Mouse (Mus musculus) intestine, postnatal 0 days (tissue): ENCODE measurements around the gene D930048N14Rik. TPM values are rescaled to one million over a fixed set of nuclear protein-coding genes. Genes with fewer than 3 reads are reported as not detected.

Experiments used
- ATAC-seq: fragments of 200-750 bp; cut with Nextera tagmentation; 2 replicates; pipeline ENCODE4 v1.8.0; 2017; ENCODE audit warnings: mild to moderate bottlenecking, moderate TSS enrichment, moderate library complexity
- H3K27ac ChIP-seq: fragments of 300-500 bp; sonication (generic); 2 replicates; pipeline ENCODE4 v1.5.1; 2014; ENCODE audit warnings: mild to moderate bottlenecking, low read depth, low read length, moderate library complexity
- H3K27me3 ChIP-seq: fragments of 300-500 bp; sonication (generic); replicated peaks from 2 replicates; pipeline ENCODE4 v1.6.1; 2014; ENCODE audit warnings: low read length, mixed read lengths; ENCODE audit not compliant: control insufficient read depth, insufficient read depth
- H3K36me3 ChIP-seq: fragments of 300-500 bp; sonication (generic); 2 replicates; pipeline ENCODE4 v1.6.1; 2014; ENCODE audit warnings: mild to moderate bottlenecking, moderate library complexity; ENCODE audit not compliant: control insufficient read depth, insufficient read depth
- H3K4me1 ChIP-seq: fragments of 300-500 bp; sonication (generic); replicated peaks from 2 replicates; pipeline ENCODE4 v1.6.1; 2014; ENCODE audit warnings: antibody characterized with exemption, low read length, mixed read lengths; ENCODE audit not compliant: control insufficient read depth, insufficient read depth
- H3K4me2 ChIP-seq: fragments of 300-500 bp; sonication (generic); replicated peaks from 2 replicates; pipeline ENCODE4 v1.6.1; 2014; ENCODE audit warnings: low read depth, mild to moderate bottlenecking, moderate library complexity
- H3K4me3 ChIP-seq: fragments of 300-500 bp; sonication (generic); 2 replicates; pipeline ENCODE4 v1.5.1; 2014; ENCODE audit warnings: low read depth, low read length
- H3K9ac ChIP-seq: fragments of 300-500 bp; sonication (generic); 2 replicates; pipeline ENCODE4 v1.6.1; 2014; ENCODE audit warnings: mild to moderate bottlenecking, low read depth, low read length
- H3K9me3 ChIP-seq: fragments of 300-500 bp; sonication (generic); 2 replicates; pipeline ENCODE4 v1.6.1; 2016; ENCODE audit warnings: mixed run types; ENCODE audit not compliant: control insufficient read depth
- CTCF ChIP-seq: sonication (generic); IDR thresholded peaks from 2 replicates; pipeline ENCODE4 v1.5.1; 2016; ENCODE audit warnings: low read depth, mild to moderate bottlenecking, control low read depth, antibody characterized with exemption, moderate library complexity
- WGBS: fragments of 180-500 bp; shearing (Covaris S2); extraction: QIAGEN DNeasy Blood & Tissue Kit; methylation state at CpG from one replicate; pipeline ENCODE4 v1.1.7; 2014; 5-methylcytosine and 5-hydroxymethylcytosine counted together
- polyA plus RNA-seq: library from polyadenylated mRNA; unstranded; fragments of >200 nt; fragmentation: Nextera tagmentation; extraction: Ambion mirVana; gene quantifications from 2 replicates; pipeline ENCODE4 v1.2.1, GENCODE M21; 2015

Gene D930048N14Rik
- polyA plus RNA-seq, 1 experiment from 2014 or later: 1.1 TPM

DNA sequence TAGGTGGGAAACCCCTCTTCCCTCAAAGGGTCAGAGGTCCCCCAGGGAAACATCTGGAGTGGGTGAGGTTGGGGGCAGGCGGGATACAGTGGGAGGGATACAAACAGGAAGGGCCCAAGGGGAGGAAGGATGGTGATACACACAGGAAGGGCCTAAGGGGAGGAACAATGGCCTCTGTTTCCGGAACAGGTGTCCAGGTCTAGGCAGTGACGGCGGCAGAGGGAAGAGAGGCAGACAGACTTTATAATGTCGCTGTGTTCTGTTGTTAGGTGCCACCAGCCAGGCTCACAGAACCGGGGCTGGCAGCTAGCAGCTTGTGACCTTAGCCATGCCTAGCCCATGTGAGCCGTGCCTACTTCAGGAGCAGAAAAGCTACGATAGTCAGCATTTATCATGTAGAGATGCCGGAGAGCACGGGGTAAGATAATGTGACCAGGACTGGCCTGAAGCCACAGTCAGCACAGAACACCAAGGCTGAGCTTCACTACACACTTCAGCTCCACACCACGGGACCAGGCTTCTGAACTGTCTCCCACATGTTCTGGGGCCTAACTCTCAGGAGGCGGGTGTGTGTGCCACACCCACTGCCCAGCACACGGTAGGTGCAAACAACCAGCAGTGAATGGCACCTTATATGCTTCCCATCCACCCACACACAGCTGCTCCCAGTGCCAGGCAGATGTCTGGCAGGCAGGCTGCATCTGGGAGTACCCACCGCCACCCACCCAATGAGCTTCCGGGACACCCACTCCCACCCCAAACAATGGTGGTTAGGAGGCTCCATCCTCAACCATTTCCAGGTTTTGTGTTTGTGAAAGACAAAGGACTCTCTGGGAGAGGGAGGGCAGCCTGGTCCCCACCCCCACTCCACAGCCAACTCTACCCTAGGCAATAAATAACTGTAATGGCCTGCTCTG lies 3.7 kb upstream of the D930048N14Rik start:
- no peak overlapping the region for H3K4me3 ChIP-seq
- peak overlapping the region; percentile 62 for H3K27ac ChIP-seq
- WGBS: 52% methylated on average over 15 of the region's 15 CpGs
- no peaks in the 10 kb centered on the region for H3K27me3 ChIP-seq
- H3K9ac ChIP-seq: no peak overlapping the region
- peak overlapping the region; percentile 21 for H3K4me2 ChIP-seq
- ATAC-seq: peak; percentile 22; the same call in 1 of the 2 replicates
- peaks cover 8% of the 10 kb centered on the region for H3K4me1 ChIP-seq
- no peak for TF ChIP-seq CTCF
- no peaks in the 10 kb centered on the region for H3K9me3 ChIP-seq
- H3K36me3 ChIP-seq: peaks cover 21% of the 10 kb centered on the region

DNA sequence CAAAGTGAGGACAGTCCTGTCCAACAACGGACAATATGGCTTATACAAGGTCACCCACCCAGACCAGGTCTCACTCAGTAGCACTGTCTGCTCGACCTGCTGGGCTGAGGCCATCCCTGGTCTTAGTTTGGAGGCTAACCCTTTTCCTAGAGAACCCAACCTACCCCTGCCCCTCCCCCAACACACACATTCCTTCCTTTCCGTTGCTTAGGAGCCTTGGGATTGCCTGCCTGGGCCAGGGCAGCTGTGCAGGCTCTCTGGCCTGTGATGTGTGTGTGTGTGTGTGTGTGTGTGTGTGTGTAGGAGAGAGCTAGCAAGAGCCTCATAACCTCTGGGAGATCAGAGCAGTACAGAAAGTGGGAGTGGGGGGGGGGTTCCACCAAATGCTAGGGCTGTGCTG lies 2.2 kb upstream of the D930048N14Rik start:
- Histone ChIP-seq H3K9me3 (no peaks in the 10 kb centered on the region), H3K4me1 (peaks cover 8% of the 10 kb centered on the region), H3K36me3 (peaks cover 18% of the 10 kb centered on the region), H3K4me2 (peak overlapping the region; percentile 95), H3K9ac (no peak overlapping the region), H3K27me3 (no peaks in the 10 kb centered on the region), H3K27ac (no peak overlapping the region), H3K4me3 (no peak overlapping the region)
- TF ChIP-seq CTCF: no peak
- 34% methylated on average over 3 of the region's 3 CpGs for WGBS
- ATAC-seq: no peak

DNA sequence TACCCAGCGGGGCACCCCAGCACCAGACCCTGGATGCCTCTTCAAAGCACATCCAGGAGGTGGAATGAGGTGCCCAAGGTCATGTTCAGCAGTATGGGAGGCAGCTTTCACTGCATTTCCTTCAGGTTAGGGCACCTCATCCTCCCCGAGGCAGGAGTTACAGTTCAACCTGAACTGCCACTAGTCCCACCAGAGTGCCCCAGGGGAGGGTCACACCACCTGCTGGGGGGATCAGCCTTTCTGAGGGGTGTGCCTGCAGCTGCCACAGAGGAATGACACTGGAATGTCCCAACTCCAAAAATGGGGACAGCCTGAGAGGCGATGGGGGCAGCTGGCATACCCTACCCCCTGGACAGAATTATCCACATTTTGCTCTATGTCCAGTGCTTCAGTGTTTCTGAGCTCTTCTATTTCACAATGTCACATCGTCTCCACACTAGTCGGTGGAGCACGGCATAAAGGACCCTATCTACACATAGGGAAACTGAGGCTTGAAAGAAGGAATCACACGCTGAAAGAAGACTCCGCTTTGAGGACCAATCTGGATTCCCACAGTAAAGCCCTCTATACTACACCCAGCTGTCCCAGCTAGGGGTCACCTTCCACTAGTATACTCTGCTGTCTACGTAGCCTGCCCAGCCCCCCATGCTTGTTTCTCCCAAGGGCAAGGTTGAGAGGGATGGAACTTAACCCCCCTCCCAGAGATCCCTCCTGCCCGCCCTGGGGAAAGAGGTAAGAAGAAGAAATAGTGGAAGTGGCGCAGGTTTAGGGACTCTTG lies 1.5 kb upstream of the D930048N14Rik start:
- Histone ChIP-seq H3K9ac (peak overlapping the region; percentile 57), H3K4me2 (peak overlapping the region; percentile 95), H3K27ac (no peak overlapping the region), H3K36me3 (peaks cover 11% of the 10 kb centered on the region), H3K4me1 (peaks cover 8% of the 10 kb centered on the region), H3K27me3 (no peaks in the 10 kb centered on the region), H3K4me3 (peak overlapping the region; percentile 65), H3K9me3 (no peaks in the 10 kb centered on the region)
- TF ChIP-seq CTCF: no peak
- ATAC-seq: no peak
- 51% methylated on average over 11 of the region's 11 CpGs for WGBS

DNA sequence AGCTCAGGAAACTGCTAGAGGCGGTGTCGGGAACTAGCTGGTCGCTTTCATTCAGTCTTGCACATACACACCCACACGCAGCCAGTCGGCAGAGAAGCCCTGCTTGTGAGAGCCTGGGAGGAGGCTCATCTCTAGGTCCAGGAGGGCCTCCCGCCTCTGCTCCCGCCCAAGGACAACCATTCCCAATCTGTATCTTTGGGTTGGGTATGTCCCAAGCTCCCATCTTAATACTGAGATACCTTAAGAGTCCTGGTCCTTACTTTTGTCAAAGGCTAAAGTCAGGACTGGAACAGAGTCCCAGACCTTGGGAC lies 910 bp upstream of the D930048N14Rik start:
- no peaks in the 10 kb centered on the region for H3K27me3 ChIP-seq
- no peak for ATAC-seq
- H3K4me1 ChIP-seq: peaks cover 8% of the 10 kb centered on the region
- TF ChIP-seq CTCF: no peak
- H3K9me3 ChIP-seq: no peaks in the 10 kb centered on the region
- 4% methylated on average over 7 of the region's 7 CpGs for WGBS
- peaks cover 10% of the 10 kb centered on the region for H3K36me3 ChIP-seq
- H3K4me2 ChIP-seq: peak overlapping the region; percentile 95
- peak overlapping the region; percentile 65 for H3K4me3 ChIP-seq
- H3K9ac ChIP-seq: peak overlapping the region; percentile 57
- peak overlapping the region; percentile 64; the same call in 1 of the 2 replicates for H3K27ac ChIP-seq

DNA sequence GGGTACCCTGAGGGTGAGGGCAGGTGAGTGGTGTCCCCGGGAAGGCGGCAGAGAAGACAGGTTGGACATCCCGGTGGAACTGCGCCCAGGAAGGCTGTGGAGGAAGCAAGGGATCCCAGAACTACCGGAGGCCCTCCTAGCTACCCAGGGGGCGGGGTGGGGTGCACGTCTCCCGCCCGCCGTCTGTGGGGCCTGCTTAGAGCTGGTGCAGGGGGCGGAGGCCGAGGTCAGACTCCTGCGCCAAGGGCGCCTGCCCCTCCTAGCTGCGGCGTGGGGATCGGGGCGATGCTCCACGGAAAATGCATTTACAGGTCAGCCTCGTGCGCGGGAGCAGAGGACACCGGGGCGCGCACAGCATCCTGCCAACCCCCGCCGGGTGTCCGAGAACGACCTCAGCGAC lies 493 bp upstream of the D930048N14Rik start:
- TF ChIP-seq CTCF: no peak
- Histone ChIP-seq H3K36me3 (peaks cover 10% of the 10 kb centered on the region), H3K9ac (peak overlapping the region; percentile 57), H3K4me2 (peak overlapping the region; percentile 95), H3K4me3 (peak overlapping the region; percentile 65), H3K4me1 (peaks cover 8% of the 10 kb centered on the region), H3K27ac (peak overlapping the region; percentile 64), H3K27me3 (no peaks in the 10 kb centered on the region), H3K9me3 (no peaks in the 10 kb centered on the region)
- 1% methylated on average over 30 of the region's 30 CpGs for WGBS
- ATAC-seq: 0 out of 2 replicates have a peak, but pooled peaks have one; percentile 18

DNA sequence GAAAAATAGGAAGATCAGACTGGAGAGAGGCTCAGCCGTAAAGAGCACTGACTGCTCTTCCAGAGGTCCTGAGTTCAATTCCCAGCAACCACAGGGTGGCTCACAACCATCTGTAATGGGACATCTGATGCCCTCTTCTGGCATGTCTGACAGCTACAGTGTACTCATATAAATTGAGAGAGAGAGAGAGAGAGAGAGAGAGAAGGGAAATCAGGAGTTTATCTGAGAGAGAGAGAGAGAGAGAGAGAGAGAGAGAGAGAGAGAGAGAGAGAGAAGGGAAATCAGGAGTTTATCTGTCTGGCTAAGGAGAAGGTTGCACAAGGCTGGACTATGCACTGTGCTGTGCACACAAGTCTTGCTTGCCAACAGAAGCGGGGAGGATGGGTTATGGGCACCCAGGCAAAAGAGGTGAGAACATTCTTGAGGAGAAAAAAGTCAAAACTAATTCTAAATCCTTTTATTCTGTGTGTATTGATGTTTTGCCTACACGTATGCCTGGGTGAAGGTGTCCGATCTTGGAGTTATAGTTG lies 2.2 kb downstream of the D930048N14Rik start:
- Histone ChIP-seq H3K4me2 (no peak overlapping the region), H3K27me3 (no peaks in the 10 kb centered on the region), H3K27ac (no peak overlapping the region), H3K9me3 (no peaks in the 10 kb centered on the region), H3K9ac (no peak overlapping the region), H3K4me1 (peaks cover 5% of the 10 kb centered on the region), H3K36me3 (peaks cover 10% of the 10 kb centered on the region; the same call in 1 of the 2 replicates), H3K4me3 (no peak overlapping the region)
- WGBS: 78% methylated on average over 4 of the region's 4 CpGs
- peak; percentile 32; the same call in 1 of the 2 replicates for TF ChIP-seq CTCF
- no peak for ATAC-seq
